Comparison of ENCODE assay signal across 9 mouse cellular contexts in the genomic region with DNA sequence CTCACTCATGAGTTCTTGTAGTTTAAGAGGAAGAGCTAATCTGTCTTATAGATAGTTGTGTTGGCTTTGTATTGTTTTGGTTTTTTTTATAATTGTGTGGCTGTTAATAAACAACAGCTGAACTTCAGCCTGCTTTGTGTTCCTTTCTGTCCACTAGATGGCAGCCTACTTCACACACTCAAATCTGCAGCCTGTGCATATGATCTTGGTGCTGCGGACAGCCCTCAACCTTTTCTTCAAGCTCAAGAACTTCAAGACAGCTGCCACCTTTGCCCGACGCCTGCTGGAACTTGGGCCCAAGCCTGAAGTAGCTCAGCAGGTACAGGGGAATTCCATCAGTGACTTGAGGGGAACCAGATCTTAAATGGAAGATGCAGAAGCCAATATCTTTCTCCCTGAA. TPM values are rescaled to one million over a fixed set of nuclear protein-coding genes. Genes with fewer than 3 reads are reported as not detected.
DNase-seq lines count a peak whose midpoint lies in the region; ATAC-seq and TF ChIP-seq lines count a peak whose summit lies in the region.
"Had no signal": no experiment of that assay in that cellular context is flagged by ENCODE, and none has a peak within 500 bp of the region (broad histone marks: within the 10 kb centered on the region; RNA-seq: fewer than 3 reads in every experiment).

No protein-coding gene starts in this region.

- H3K36me3 ChIP-seq in liver, embryonic 14.5 days (replicated peaks; ENCODE audit: control insufficient read depth, insufficient read depth, low read depth), result peaks cover 62% of the 10 kb centered on the region
- H3K36me3 ChIP-seq in liver, embryonic 11.5 days (ENCODE audit: control insufficient read depth, insufficient read depth, low read length), result peaks cover 65% of the 10 kb centered on the region
- peaks cover 88% of the 10 kb centered on the region for H3K36me3 ChIP-seq in forebrain, embryonic 15.5 days

- H3K9me3 ChIP-seq in liver, embryonic 14.5 days (ENCODE audit: control insufficient read depth, low read length), result no peaks in the 10 kb centered on the region
- no peaks in the 10 kb centered on the region for H3K9me3 ChIP-seq in liver, embryonic 11.5 days (ENCODE audit: control insufficient read depth, low read length)
- H3K9me3 ChIP-seq in forebrain, embryonic 15.5 days, result no peaks in the 10 kb centered on the region
- H3K9me3 ChIP-seq: heart, embryonic 15.5 days had no signal

- TF ChIP-seq EP300 in liver, embryonic 14.5 days (IDR thresholded peaks at IDR 0.05; ENCODE audit: low read depth), result no peak

- H3K4me2 ChIP-seq in liver, embryonic 14.5 days (ENCODE audit: low read depth), result no peak overlapping the region
- no peak overlapping the region for H3K4me2 ChIP-seq in liver, embryonic 11.5 days
- H3K4me2 ChIP-seq in forebrain, embryonic 15.5 days (replicated peaks), result no peak overlapping the region
- H3K4me2 ChIP-seq: heart, embryonic 15.5 days had no signal

- no peak overlapping the region for H3K27ac ChIP-seq in liver, embryonic 14.5 days
- no peak overlapping the region for H3K27ac ChIP-seq in liver, embryonic 11.5 days (ENCODE audit: low read depth, low read length)
- no peak overlapping the region for H3K27ac ChIP-seq in forebrain, embryonic 15.5 days (replicated peaks)
- H3K27ac ChIP-seq: heart, embryonic 15.5 days had no signal

- peak in 1 of 3 experiments; percentile 20 for DNase-seq in liver, embryonic 14.5 days (ENCODE audit: low read depth in 3 of 3, low spot score in 3 of 3)
- no peak for DNase-seq in liver, embryonic 11.5 days (ENCODE audit: low spot score)
- peak; percentile 49 for DNase-seq in MEL-GATA-1-ER (ENCODE audit: extremely low read depth, low read depth)
- DNase-seq in cerebellum, adult 18-20 months, result peak; percentile 51 to 59
- DNase-seq in kidney, postnatal 36 days, result peak; percentile 61 to 75
- peak; percentile 38 to 44 for DNase-seq in natural killer cell, adult 2 months (ENCODE audit: low spot score in 2 of 2)
- no peak for DNase-seq in frontal cortex, postnatal 14 days (ENCODE audit: low spot score in 2 of 2)

- H3K4me1 ChIP-seq in liver, embryonic 14.5 days (replicated peaks; ENCODE audit: control insufficient read depth in 2 of 2, insufficient read depth in 2 of 2, low read length in 1 of 2), result no peaks in the 10 kb centered on the region
- H3K4me1 ChIP-seq in liver, embryonic 11.5 days (replicated peaks; ENCODE audit: control insufficient read depth, insufficient read depth, low read length), result no peaks in the 10 kb centered on the region
- no peaks in the 10 kb centered on the region for H3K4me1 ChIP-seq in forebrain, embryonic 15.5 days
- H3K4me1 ChIP-seq: heart, embryonic 15.5 days had no signal

- H3K27me3 ChIP-seq in liver, embryonic 14.5 days (ENCODE audit: control insufficient read depth, insufficient read depth, low read length), result no peaks in the 10 kb centered on the region
- no peaks in the 10 kb centered on the region for H3K27me3 ChIP-seq in liver, embryonic 11.5 days (replicated peaks; ENCODE audit: control insufficient read depth, insufficient read depth, low read length)
- no peaks in the 10 kb centered on the region for H3K27me3 ChIP-seq in forebrain, embryonic 15.5 days
- H3K27me3 ChIP-seq: heart, embryonic 15.5 days had no signal

- no peak overlapping the region for H3K9ac ChIP-seq in liver, embryonic 14.5 days (replicated peaks)
- no peak overlapping the region for H3K9ac ChIP-seq in liver, embryonic 11.5 days (ENCODE audit: low read depth, low read length)
- no peak overlapping the region for H3K9ac ChIP-seq in forebrain, embryonic 15.5 days (replicated peaks)
- H3K9ac ChIP-seq: heart, embryonic 15.5 days had no signal

- TF ChIP-seq CTCF in liver, embryonic 14.5 days (IDR thresholded peaks at IDR 0.05; ENCODE audit: low read depth), result peak; percentile 82

- H3K4me3 ChIP-seq in liver, embryonic 14.5 days (ENCODE audit: insufficient read depth in 1 of 2, low read depth in 2 of 2, low read length in 2 of 2), result no peak overlapping the region
- no peak overlapping the region for H3K4me3 ChIP-seq in liver, embryonic 11.5 days (ENCODE audit: low read depth, low read length)
- H3K4me3 ChIP-seq in forebrain, embryonic 15.5 days, result no peak overlapping the region
- H3K4me3 ChIP-seq: heart, embryonic 15.5 days had no signal

- ATAC-seq in liver, embryonic 14.5 days (ENCODE audit: insufficient read depth), result no peak
- ATAC-seq in liver, embryonic 11.5 days (replicated peaks; ENCODE audit: low FRiP score), result no peak
- 0 out of 2 replicates have a peak, but pooled peaks have one; percentile 60 for ATAC-seq in forebrain, embryonic 15.5 days (replicated peaks)

- 53% methylated on average over 3 of the region's 3 CpGs for WGBS in liver, embryonic 14.5 days (ENCODE audit: insufficient replicate concordance)
- WGBS in liver, embryonic 11.5 days, result 64% methylated on average over 3 of the region's 3 CpGs
- 22% methylated on average over 3 of the region's 3 CpGs for WGBS in forebrain, embryonic 15.5 days

RNA-seq across cellular contexts. Expression of gene Pex19, which starts 6.8 kb away (rescaled TPM):
- 19.8 and 20.1 TPM in 2 replicates for polyA plus RNA-seq in liver, embryonic 14.5 days (2012; rRNA removed)
- 30.1 and 32.9 TPM in 2 replicates for polyA plus RNA-seq in liver, embryonic 14.5 days (2014; fragmentation: Nextera tagmentation; extraction: Ambion mirVana)
- 81.8 and 86.4 TPM in 2 replicates for polyA plus RNA-seq in liver, embryonic 11.5 days (2014; fragmentation: Nextera tagmentation; extraction: Ambion mirVana)
- 155 and 160 TPM in 2 replicates for polyA plus RNA-seq in forebrain, embryonic 15.5 days (2015; fragmentation: Nextera tagmentation; extraction: Ambion mirVana)

RNA-seq across cellular contexts. Expression of gene Dcaf8, which starts 28.2 kb away (rescaled TPM):
- polyA plus RNA-seq in liver, embryonic 14.5 days (2012; rRNA removed), result 25.4 and 34.6 TPM in 2 replicates
- 36.2 and 40.1 TPM in 2 replicates for polyA plus RNA-seq in liver, embryonic 14.5 days (2014; fragmentation: Nextera tagmentation; extraction: Ambion mirVana)
- 89.2 and 102 TPM in 2 replicates for polyA plus RNA-seq in liver, embryonic 11.5 days (2014; fragmentation: Nextera tagmentation; extraction: Ambion mirVana)
- 104 and 109 TPM in 2 replicates for polyA plus RNA-seq in forebrain, embryonic 15.5 days (2015; fragmentation: Nextera tagmentation; extraction: Ambion mirVana)

RNA-seq across cellular contexts. Expression of gene Ncstn, which starts 37.1 kb away (rescaled TPM):
- 22.2 and 22.6 TPM in 2 replicates for polyA plus RNA-seq in liver, embryonic 14.5 days (2012; rRNA removed)
- 24.6 and 28.4 TPM in 2 replicates for polyA plus RNA-seq in liver, embryonic 14.5 days (2014; fragmentation: Nextera tagmentation; extraction: Ambion mirVana)
- 75.3 and 76.5 TPM in 2 replicates for polyA plus RNA-seq in liver, embryonic 11.5 days (2014; fragmentation: Nextera tagmentation; extraction: Ambion mirVana)
- 104 and 105 TPM in 2 replicates for polyA plus RNA-seq in forebrain, embryonic 15.5 days (2015; fragmentation: Nextera tagmentation; extraction: Ambion mirVana)

RNA-seq across cellular contexts. Expression of gene Copa, which starts 37.4 kb away (rescaled TPM):
- polyA plus RNA-seq in liver, embryonic 14.5 days (2012; rRNA removed), result 28.9 and 29.1 TPM in 2 replicates
- polyA plus RNA-seq in liver, embryonic 14.5 days (2014; fragmentation: Nextera tagmentation; extraction: Ambion mirVana), result 49.6 and 54.6 TPM in 2 replicates
- polyA plus RNA-seq in liver, embryonic 11.5 days (2014; fragmentation: Nextera tagmentation; extraction: Ambion mirVana), result 137 and 153 TPM in 2 replicates
- 207 TPM in 2 replicates for polyA plus RNA-seq in forebrain, embryonic 15.5 days (2015; fragmentation: Nextera tagmentation; extraction: Ambion mirVana)

Comparison
In these comparisons a context has a peak if more than half of its experiments do, and no peak if none do; other contexts are left out.
1. DNase-seq: peak in MEL-GATA-1-ER (single experiment), cerebellum, adult 18-20 months (2 of 2), kidney, postnatal 36 days (2 of 2) and natural killer cell, adult 2 months (2 of 2); none in liver, embryonic 11.5 days (single experiment) and frontal cortex, postnatal 14 days (0 of 2).